Mouse (Mus musculus): ENCODE results near the gene Snrnp70. TPM values are rescaled to one million over a fixed set of nuclear protein-coding genes. Genes with fewer than 3 reads are reported as not detected.
A peak's percentile ranks its signal among the peaks of the same experiment; 100 is the strongest.

The Snrnp70 gene
- polyA plus RNA-seq, 1 experiment from 2014 or later, result 88.2 TPM

GRCm38 (mm10) chr7:45340669-45341068 lies 54.9 kb downstream of the Snrnp70 start:
- no peaks in the 10 kb centered on the region for H3K27me3 ChIP-seq (ENCODE audit: insufficient read depth, low read length)
- H3K4me2 ChIP-seq, result peak overlapping the region; percentile 95
- peak; percentile 90 for DNase-seq
- H3K9ac ChIP-seq, result peak overlapping the region; percentile 63; the same call in 1 of the 2 replicates
- peaks cover 15% of the 10 kb centered on the region for H3K4me1 ChIP-seq (ENCODE audit: insufficient read depth)
- peak overlapping the region; percentile 56 for H3K4me3 ChIP-seq (ENCODE audit: low read depth, low read length)
- H3K36me3 ChIP-seq (ENCODE audit: insufficient read depth), result no peaks in the 10 kb centered on the region
- 2% methylated on average over 11 of the region's 11 CpGs for WGBS
- TF ChIP-seq CTCF (IDR thresholded peaks at IDR 0.05; ENCODE audit: low read depth), result no peak
- peak overlapping the region; percentile 60; the same call in 1 of the 2 replicates for H3K27ac ChIP-seq (ENCODE audit: low read depth)
- peak; percentile 18; the same call in 1 of the 2 replicates for ATAC-seq (ENCODE audit: insufficient read depth)
- H3K9me3 ChIP-seq (ENCODE audit: low read depth, low read length), result no peaks in the 10 kb centered on the region

DNA sequence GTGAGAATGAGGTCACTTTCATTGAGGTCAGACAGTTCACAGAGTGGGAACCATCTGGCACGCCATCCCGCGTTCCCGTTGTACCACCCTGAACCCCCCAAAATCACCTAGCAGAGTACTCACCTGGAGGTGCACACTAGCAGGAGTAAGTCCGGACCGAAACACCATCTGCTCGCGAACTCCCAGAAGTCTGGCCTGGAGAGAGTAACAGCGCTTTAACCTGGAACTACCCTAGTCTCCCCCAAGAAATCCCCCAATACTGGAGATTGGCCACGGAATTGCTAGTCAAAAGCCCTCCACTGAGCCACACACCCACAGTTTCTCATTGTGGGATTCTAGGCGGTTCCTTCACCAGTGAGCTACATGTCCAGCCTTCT lies 55.5 kb downstream of the Snrnp70 start:
- no peak for DNase-seq
- H3K4me1 ChIP-seq (ENCODE audit: insufficient read depth), result peaks cover 15% of the 10 kb centered on the region
- peak overlapping the region; percentile 63 for H3K9ac ChIP-seq
- H3K4me2 ChIP-seq, result peak overlapping the region; percentile 95
- no peaks in the 10 kb centered on the region for H3K27me3 ChIP-seq (ENCODE audit: insufficient read depth, low read length)
- H3K4me3 ChIP-seq (ENCODE audit: low read depth, low read length), result peak overlapping the region; percentile 56
- WGBS, result 1% methylated on average over 11 of the region's 11 CpGs
- TF ChIP-seq CTCF (IDR thresholded peaks at IDR 0.05; ENCODE audit: low read depth), result no peak
- H3K36me3 ChIP-seq (ENCODE audit: insufficient read depth), result no peaks in the 10 kb centered on the region
- peak overlapping the region; percentile 68 for H3K27ac ChIP-seq (ENCODE audit: low read depth)
- ATAC-seq (ENCODE audit: insufficient read depth), result peak; percentile 2; the same call in 1 of the 2 replicates
- H3K9me3 ChIP-seq (ENCODE audit: low read depth, low read length), result no peaks in the 10 kb centered on the region

GRCm38 (mm10) chr7:45339410-45340065 lies 56.0 kb downstream of the Snrnp70 start:
- H3K27me3 ChIP-seq (ENCODE audit: insufficient read depth, low read length), result no peaks in the 10 kb centered on the region
- under 1% methylated on average over 38 of the region's 39 CpGs for WGBS
- peak overlapping the region; percentile 95 for H3K4me2 ChIP-seq
- ATAC-seq (ENCODE audit: insufficient read depth), result peak; percentile 76
- H3K9ac ChIP-seq, result peak overlapping the region; percentile 63
- no peaks in the 10 kb centered on the region for H3K36me3 ChIP-seq (ENCODE audit: insufficient read depth)
- TF ChIP-seq CTCF (IDR thresholded peaks at IDR 0.05; ENCODE audit: low read depth), result peak; percentile 67
- peak overlapping the region; percentile 68; the same call in 1 of the 2 replicates for H3K27ac ChIP-seq (ENCODE audit: low read depth)
- DNase-seq, result peak; percentile 88
- peak overlapping the region; percentile 56 for H3K4me3 ChIP-seq (ENCODE audit: low read depth, low read length)
- H3K9me3 ChIP-seq (ENCODE audit: low read depth, low read length), result no peaks in the 10 kb centered on the region
- H3K4me1 ChIP-seq (ENCODE audit: insufficient read depth), result peaks cover 20% of the 10 kb centered on the region

DNA sequence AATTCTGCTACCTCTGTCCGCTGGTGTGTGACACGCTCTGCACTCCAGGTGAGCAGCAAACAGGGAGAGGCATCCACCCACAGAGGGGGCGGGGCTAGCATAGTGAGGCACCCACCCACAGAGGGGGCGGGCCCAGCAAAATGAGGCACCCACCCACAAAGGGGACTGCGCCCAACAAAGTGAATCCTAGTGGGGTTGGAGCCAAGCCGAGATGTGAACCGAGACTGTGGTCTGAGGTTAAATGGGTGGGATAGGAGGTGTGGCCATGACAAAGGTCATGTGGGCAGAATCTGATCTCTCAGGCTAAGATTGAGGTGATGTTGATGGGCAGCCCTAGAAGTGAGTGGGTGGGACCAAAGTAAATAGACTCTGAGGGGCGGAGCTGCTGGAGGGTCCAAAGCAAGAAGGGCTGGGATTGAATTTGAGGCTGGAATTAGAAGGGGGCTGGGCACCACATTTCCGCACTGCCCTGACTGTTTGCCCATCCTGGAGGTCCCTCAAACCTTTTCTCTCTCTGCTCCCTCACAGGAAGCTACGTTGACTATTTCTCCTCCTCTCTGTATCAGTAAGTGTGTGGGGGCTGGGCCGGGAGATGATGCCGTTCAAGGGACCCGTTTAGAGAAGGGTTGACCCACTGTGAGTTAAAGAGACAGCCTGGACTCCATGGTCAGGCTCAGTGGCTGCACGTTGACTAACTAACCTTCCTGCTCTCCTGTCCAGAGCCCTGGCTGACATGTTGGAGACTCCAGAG lies 57.2 kb downstream of the Snrnp70 start:
- peak overlapping the region; percentile 63; the same call in 1 of the 2 replicates for H3K9ac ChIP-seq
- peak overlapping the region; percentile 63 for H3K27ac ChIP-seq (ENCODE audit: low read depth)
- 1% methylated on average over 14 of the region's 14 CpGs for WGBS
- no peaks in the 10 kb centered on the region for H3K27me3 ChIP-seq (ENCODE audit: insufficient read depth, low read length)
- peak; percentile 5; the same call in 1 of the 2 replicates for ATAC-seq (ENCODE audit: insufficient read depth)
- H3K9me3 ChIP-seq (ENCODE audit: low read depth, low read length), result no peaks in the 10 kb centered on the region
- peaks cover 21% of the 10 kb centered on the region for H3K4me1 ChIP-seq (ENCODE audit: insufficient read depth)
- peak overlapping the region; percentile 95 for H3K4me2 ChIP-seq
- DNase-seq, result peak; percentile 70
- H3K4me3 ChIP-seq (ENCODE audit: low read depth, low read length), result peak overlapping the region; percentile 56
- no peak for TF ChIP-seq CTCF (IDR thresholded peaks at IDR 0.05; ENCODE audit: low read depth)
- H3K36me3 ChIP-seq (ENCODE audit: insufficient read depth), result no peaks in the 10 kb centered on the region

- Histone ChIP-seq H3K36me3 (ENCODE audit: insufficient read depth) (no peaks in the 10 kb centered on the region), H3K9me3 (ENCODE audit: low read depth, low read length) (no peaks in the 10 kb centered on the region), H3K4me1 (ENCODE audit: insufficient read depth) (peaks cover 26% of the 10 kb centered on the region), H3K9ac (no peak overlapping the region), H3K27ac (ENCODE audit: low read depth) (no peak overlapping the region), H3K4me2 (peak overlapping the region; percentile 95), H3K27me3 (ENCODE audit: insufficient read depth, low read length) (no peaks in the 10 kb centered on the region), H3K4me3 (ENCODE audit: low read depth, low read length) (no peak overlapping the region)
- TF ChIP-seq CTCF (IDR thresholded peaks at IDR 0.05; ENCODE audit: low read depth), result no peak
- ATAC-seq (ENCODE audit: insufficient read depth) (no peak), DNase-seq (no peak)
- 15% methylated on average over 4 of the region's 4 CpGs for WGBS
These were observed 58.1 kb downstream of the Snrnp70 start for GRCm38 (mm10) chr7:45337469-45337868.

- no peak for TF ChIP-seq CTCF (IDR thresholded peaks at IDR 0.05; ENCODE audit: low read depth)
- Histone ChIP-seq H3K27me3 (ENCODE audit: insufficient read depth, low read length) (no peaks in the 10 kb centered on the region), H3K9me3 (ENCODE audit: low read depth, low read length) (no peaks in the 10 kb centered on the region), H3K27ac (ENCODE audit: low read depth) (no peak overlapping the region), H3K36me3 (ENCODE audit: insufficient read depth) (no peaks in the 10 kb centered on the region), H3K4me1 (ENCODE audit: insufficient read depth) (peaks cover 30% of the 10 kb centered on the region), H3K4me2 (no peak overlapping the region), H3K9ac (no peak overlapping the region), H3K4me3 (ENCODE audit: low read depth, low read length) (no peak overlapping the region)
- ATAC-seq (ENCODE audit: insufficient read depth), result no peak
- DNase-seq, result no peak
- WGBS, result 88% methylated on average over 4 of the region's 4 CpGs
These were observed 59.2 kb downstream of the Snrnp70 start for GRCm38 (mm10) chr7:45336319-45336718.

- ATAC-seq (ENCODE audit: insufficient read depth) (no peak), DNase-seq (peak; percentile 13)
- Histone ChIP-seq H3K4me3 (ENCODE audit: low read depth, low read length) (peak within 1 kb of the TSS; percentile 70; the same call in 1 of the 2 replicates), H3K9ac (no peak within 1 kb of the TSS), H3K4me1 (ENCODE audit: insufficient read depth) (peaks cover 19% of the 10 kb centered on the region), H3K27ac (ENCODE audit: low read depth) (peak within 1 kb of the TSS; percentile 93; the same call in 1 of the 2 replicates), H3K36me3 (ENCODE audit: insufficient read depth) (no peaks in the 10 kb centered on the region), H3K27me3 (ENCODE audit: insufficient read depth, low read length) (no peaks in the 10 kb centered on the region), H3K9me3 (ENCODE audit: low read depth, low read length) (no peaks in the 10 kb centered on the region), H3K4me2 (peak within 1 kb of the TSS; percentile 93)
- 18% methylated on average over 5 of the region's 5 CpGs for WGBS
- no peak for TF ChIP-seq CTCF (IDR thresholded peaks at IDR 0.05; ENCODE audit: low read depth)
These were observed 60.5 kb downstream of the Snrnp70 start, which contains the start of gene Hrc for GRCm38 (mm10) chr7:45335056-45335455. Gene Hrc (plus strand): TSS chr7:45335290.
